8 mouse cellular contexts compared by ENCODE assay signal in the genomic region with DNA sequence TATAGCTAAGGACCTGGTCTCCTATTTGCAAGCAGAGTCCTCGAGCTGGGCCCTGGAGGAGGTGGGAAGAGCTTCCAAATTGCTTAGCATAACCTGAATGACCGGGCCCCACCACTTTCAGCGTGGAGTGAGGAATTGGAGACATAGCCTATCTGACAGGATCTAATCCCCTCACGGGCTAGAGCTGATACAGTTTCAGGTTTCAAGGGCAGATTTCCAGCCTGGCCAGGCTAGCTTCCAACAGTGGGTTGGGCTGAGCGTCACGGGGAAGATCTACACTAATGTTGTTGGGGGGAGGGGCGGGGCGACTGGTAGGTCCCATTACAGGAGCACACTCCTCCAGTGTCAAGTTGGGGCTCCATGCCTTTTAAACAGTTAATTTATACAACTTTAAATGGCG. TPM values are rescaled to one million over a fixed set of nuclear protein-coding genes. Genes with fewer than 3 reads are reported as not detected.
DNase-seq lines count a peak whose midpoint lies in the region; TF ChIP-seq lines count a peak whose summit lies in the region.

No protein-coding gene starts in this region.

- H3K4me3 ChIP-seq in embryonic facial prominence, embryonic 10.5 days = peak overlapping the region; percentile 86
- H3K4me3 ChIP-seq in kidney, adult 2 months (ENCODE audit: insufficient read depth, low read depth, low read length) = peak overlapping the region; percentile 82
- H3K4me3 ChIP-seq in lung, adult 2 months (replicated peaks; ENCODE audit: extremely low read depth, low read depth, low read length) = no peak overlapping the region

- H3K27me3 ChIP-seq in embryonic facial prominence, embryonic 10.5 days (replicated peaks; ENCODE audit: low read depth, poor library complexity, severe bottlenecking) = no peaks in the 10 kb centered on the region
- no peaks in the 10 kb centered on the region for H3K27me3 ChIP-seq in kidney, adult 2 months (replicated peaks; ENCODE audit: control insufficient read depth, insufficient read depth, low read length)

- peaks cover 91% of the 10 kb centered on the region for H3K4me1 ChIP-seq in embryonic facial prominence, embryonic 10.5 days
- H3K4me1 ChIP-seq in kidney, adult 2 months (ENCODE audit: control insufficient read depth, insufficient read depth, low read length) = peaks cover 29% of the 10 kb centered on the region
- H3K4me1 ChIP-seq in lung, adult 2 months (ENCODE audit: control insufficient read depth, insufficient read depth, low read length) = peaks cover 21% of the 10 kb centered on the region

- 18% methylated on average over 9 of the region's 9 CpGs for WGBS in embryonic facial prominence, embryonic 10.5 days
- 20% methylated on average over 9 of the region's 9 CpGs for WGBS in kidney, adult 2 months
- WGBS in lung, adult 2 months = 35% methylated on average over 9 of the region's 9 CpGs

- no peak for TF ChIP-seq POLR2A in kidney, adult 2 months (IDR thresholded peaks at IDR 0.05; ENCODE audit: low read depth, low read length)
- TF ChIP-seq POLR2A in lung, adult 2 months (IDR thresholded peaks at IDR 0.05; ENCODE audit: borderline replicate concordance, extremely low read depth, low read depth, low read length) = no peak

- DNase-seq in retina, embryonic 14.5 days (ENCODE audit: low spot score) = peak; percentile 37
- no peak for DNase-seq in retina, postnatal 1 day
- peak; percentile 76 for DNase-seq in embryonic facial prominence, embryonic 10.5 days (ENCODE audit: low spot score)
- DNase-seq in kidney, adult 2 months = peak; percentile 93
- DNase-seq in lung, adult 2 months = peak; percentile 47
- no peak for DNase-seq in left cerebral cortex, postnatal 25 days (ENCODE audit: low spot score in 2 of 2)
- DNase-seq in left cerebral cortex, postnatal 36 days (ENCODE audit: low spot score in 2 of 2) = no peak
- no peak for DNase-seq in spleen, postnatal 36 days (ENCODE audit: low spot score in 2 of 2)

- peak overlapping the region; percentile 99 for H3K27ac ChIP-seq in embryonic facial prominence, embryonic 10.5 days (replicated peaks)
- H3K27ac ChIP-seq in kidney, adult 2 months (ENCODE audit: insufficient read depth, low read depth, low read length) = peak overlapping the region; percentile 97

- no peak for TF ChIP-seq CTCF in kidney, adult 2 months (conservative IDR thresholded peaks at IDR 0.05; ENCODE audit: insufficient read depth, insufficient read length, low read depth, low read length)
- no peak for TF ChIP-seq CTCF in lung, adult 2 months (IDR thresholded peaks at IDR 0.05; ENCODE audit: insufficient read depth, low read length)

- no peaks in the 10 kb centered on the region for H3K36me3 ChIP-seq in embryonic facial prominence, embryonic 10.5 days (replicated peaks)
- no peaks in the 10 kb centered on the region for H3K36me3 ChIP-seq in kidney, adult 2 months (ENCODE audit: control insufficient read depth, insufficient read depth, low read length)

- intact Hi-C loops in left cerebral cortex, postnatal 25 days (cut with DNase I) = no loop called here
- intact Hi-C loops in left cerebral cortex, postnatal 36 days (cut with DNase I) = no loop called here

- H3K9me3 ChIP-seq in embryonic facial prominence, embryonic 10.5 days = no peaks in the 10 kb centered on the region

RNA-seq across cellular contexts. Expression of a gene that starts 2.4 kb away (rescaled TPM):
- 320 and 346 TPM in 2 replicates for polyA plus RNA-seq in embryonic facial prominence, embryonic 10.5 days (2016; fragmentation: Nextera tagmentation; extraction: Ambion mirVana)
- polyA plus RNA-seq in kidney, adult 2 months (2012; rRNA removed) = 90.3 and 115 TPM in 2 replicates
- polyA plus RNA-seq in lung, adult 2 months (2012; rRNA removed) = 68.5 and 70.7 TPM in 2 replicates
- 100 to 1,000 TPM; 161 to 166 TPM for total RNA-seq in left cerebral cortex, postnatal 25 days (2021)
- total RNA-seq in left cerebral cortex, postnatal 36 days (2021) = 100 to 1,000 TPM; 181 to 197 TPM

RNA-seq across cellular contexts. Expression of a gene that starts 3.2 kb away (rescaled TPM):
- 40.1 and 40.4 TPM in 2 replicates for polyA plus RNA-seq in embryonic facial prominence, embryonic 10.5 days (2016; fragmentation: Nextera tagmentation; extraction: Ambion mirVana)
- polyA plus RNA-seq in kidney, adult 2 months (2012; rRNA removed) = 137 and 146 TPM in 2 replicates
- polyA plus RNA-seq in lung, adult 2 months (2012; rRNA removed) = 27.2 and 34.4 TPM in 2 replicates
- total RNA-seq in left cerebral cortex, postnatal 25 days (2021) = 10 to 100 TPM; 40.6 to 44.0 TPM
- 10 to 100 TPM; 36.8 to 38.3 TPM for total RNA-seq in left cerebral cortex, postnatal 36 days (2021)

RNA-seq across cellular contexts. Expression of a gene that starts 3.4 kb away (rescaled TPM):
- 6.0 and 6.4 TPM in 2 replicates for polyA plus RNA-seq in embryonic facial prominence, embryonic 10.5 days (2016; fragmentation: Nextera tagmentation; extraction: Ambion mirVana)
- polyA plus RNA-seq in kidney, adult 2 months (2012; rRNA removed) = 470 and 526 TPM in 2 replicates
- 80.0 and 80.9 TPM in 2 replicates for polyA plus RNA-seq in lung, adult 2 months (2012; rRNA removed)
- 1 to 10 TPM; 8.3 to 9.7 TPM for total RNA-seq in left cerebral cortex, postnatal 25 days (2021)
- total RNA-seq in left cerebral cortex, postnatal 36 days (2021) = 10 to 100 TPM in 1 of 2 experiments, 1 to 10 TPM in 1; 8.8 to 11.4 TPM

RNA-seq across cellular contexts. Expression of a gene that starts 12.5 kb away (rescaled TPM):
- 43.2 and 46.1 TPM in 2 replicates for polyA plus RNA-seq in embryonic facial prominence, embryonic 10.5 days (2016; fragmentation: Nextera tagmentation; extraction: Ambion mirVana)
- polyA plus RNA-seq in kidney, adult 2 months (2012; rRNA removed) = 141 and 154 TPM in 2 replicates
- 6.5 and 10.0 TPM in 2 replicates for polyA plus RNA-seq in lung, adult 2 months (2012; rRNA removed)
- 10 to 100 TPM; 12.9 to 19.1 TPM for total RNA-seq in left cerebral cortex, postnatal 25 days (2021)
- 10 to 100 TPM; 15.4 to 16.0 TPM for total RNA-seq in left cerebral cortex, postnatal 36 days (2021)

RNA-seq across cellular contexts. Expression of a gene that starts 15.1 kb away (rescaled TPM):
- 0.16 and 0.55 TPM in 2 replicates for polyA plus RNA-seq in embryonic facial prominence, embryonic 10.5 days (2016; fragmentation: Nextera tagmentation; extraction: Ambion mirVana)
- polyA plus RNA-seq in kidney, adult 2 months (2012; rRNA removed) = 0.07 TPM in 1 of 2 replicates, not detected in the other
- 0.19 and 0.50 TPM in 2 replicates for polyA plus RNA-seq in lung, adult 2 months (2012; rRNA removed)
- total RNA-seq in left cerebral cortex, postnatal 25 days (2021) = 1 to 10 TPM; 7.7 to 8.6 TPM
- total RNA-seq in left cerebral cortex, postnatal 36 days (2021) = 10 to 100 TPM in 1 of 2 experiments, 1 to 10 TPM in 1; 7.8 to 13.7 TPM

Comparison
In these comparisons a context has a peak if more than half of its experiments do, and no peak if none do; other contexts are left out.
1. DNase-seq: peak in retina, embryonic 14.5 days (single experiment), embryonic facial prominence, embryonic 10.5 days (single experiment), kidney, adult 2 months (single experiment) and lung, adult 2 months (single experiment); none in retina, postnatal 1 day (single experiment), left cerebral cortex, postnatal 25 days (0 of 2), left cerebral cortex, postnatal 36 days (0 of 2) and spleen, postnatal 36 days (0 of 2).
2. RNA of a gene that starts 3.4 kb away (polyA plus RNA-seq): 470 to 526 TPM in kidney, adult 2 months and 80.0 to 80.9 TPM in lung, adult 2 months; 6.0 to 6.4 TPM in embryonic facial prominence, embryonic 10.5 days; every median in the first group is over 10 times any median in the second.